Mouse (Mus musculus) heart, postnatal 36 days (tissue): Measurements from ENCODE around the gene Terb1. TPM values are rescaled to one million over a fixed set of nuclear protein-coding genes. Genes with fewer than 3 reads are reported as not detected.
A peak's percentile ranks its signal among the peaks of the same experiment; 100 is the strongest.

Source experiments
- DNase-seq, 2 experiments: peaks; one replicate each; pipeline ENCODE4 v3.0.0; 2021 to 2022
- intact Hi-C: fragments of 180-260 bp; cut with DNase I; formaldehyde crosslinking; loops from one replicate; pipeline ENCODE4 v1.15.1; 2025
- total RNA-seq, 2 experiments: library from RNA; stranded (reverse); gene quantifications; 2 replicates each; pipeline ENCODE4 v1.2.3; 2021

Gene Terb1
- total RNA-seq, 2 experiments from 2014 or later: not detected

DNA sequence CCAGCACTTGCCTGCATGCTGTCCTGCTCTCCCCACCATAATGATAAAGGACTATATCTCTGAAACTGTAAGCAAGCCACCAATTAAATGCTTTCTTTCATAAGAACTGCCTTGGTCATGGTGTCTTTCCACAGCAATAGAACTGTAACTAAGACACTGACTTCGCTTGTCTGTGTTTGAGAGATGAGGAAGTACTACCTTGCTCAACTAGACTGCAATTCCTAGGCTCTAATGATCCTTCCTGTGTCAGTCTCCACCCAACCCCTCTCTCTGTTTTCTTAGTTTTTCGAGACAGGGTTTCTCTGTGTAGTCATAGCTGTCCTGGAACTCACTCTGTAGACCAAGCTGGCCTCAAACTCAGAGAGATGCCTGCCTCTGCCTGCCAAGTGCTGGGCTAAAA, 42.2 kb downstream of the Terb1 start:
- no peak for DNase-seq
- intact Hi-C loops: no loop called here

DNA sequence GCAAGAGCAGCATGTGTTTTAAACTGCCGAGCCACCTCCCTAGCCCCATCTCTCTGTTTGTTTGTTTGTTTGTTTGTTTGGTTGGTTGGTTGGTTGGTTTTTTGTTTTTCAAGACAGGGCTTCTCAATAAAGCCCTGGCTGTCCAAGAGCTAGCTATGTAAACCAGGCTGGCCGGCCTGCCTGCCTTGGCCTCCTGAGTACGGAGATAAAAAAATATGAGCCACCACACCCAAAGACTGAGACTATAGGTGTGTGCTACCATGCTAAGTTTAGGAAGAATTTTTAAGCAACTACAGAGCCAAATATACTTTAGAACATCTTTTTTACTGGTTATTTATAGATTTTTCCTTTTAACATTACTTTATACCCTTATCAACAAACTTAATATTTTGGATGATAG, 57.5 kb downstream of the Terb1 start:
- DNase-seq: no peak
- intact Hi-C loops: no loop called here

GRCm38 (mm10) chr8:104448796-104449195, 60.9 kb downstream of the Terb1 start:
- no peak for DNase-seq
- intact Hi-C loops: no loop called here

GRCm38 (mm10) chr8:104446016-104446415, 63.7 kb downstream of the Terb1 start:
- intact Hi-C loops: no loop called here
- DNase-seq: no peak

DNA sequence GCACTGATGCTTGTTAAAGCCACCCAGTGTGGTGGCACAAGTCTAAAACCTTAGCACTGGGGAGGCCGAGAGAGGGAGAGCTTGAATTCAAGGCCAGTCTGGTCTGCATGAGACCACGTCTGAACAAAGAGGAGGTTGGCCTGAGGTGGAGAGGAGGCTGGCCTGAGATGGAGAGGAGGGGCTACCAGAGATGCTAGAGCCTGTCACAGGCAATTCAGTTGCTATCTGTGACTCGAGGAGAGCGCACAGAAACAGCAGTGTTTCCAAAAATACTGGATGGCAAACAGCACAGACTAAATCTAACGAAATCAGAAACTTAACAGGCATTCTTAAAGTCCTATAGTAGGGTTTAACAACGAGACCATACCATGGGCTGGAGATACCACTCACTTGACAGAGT, 64.5 kb downstream of the Terb1 start:
- intact Hi-C loops: no loop called here
- DNase-seq: no peak

DNA sequence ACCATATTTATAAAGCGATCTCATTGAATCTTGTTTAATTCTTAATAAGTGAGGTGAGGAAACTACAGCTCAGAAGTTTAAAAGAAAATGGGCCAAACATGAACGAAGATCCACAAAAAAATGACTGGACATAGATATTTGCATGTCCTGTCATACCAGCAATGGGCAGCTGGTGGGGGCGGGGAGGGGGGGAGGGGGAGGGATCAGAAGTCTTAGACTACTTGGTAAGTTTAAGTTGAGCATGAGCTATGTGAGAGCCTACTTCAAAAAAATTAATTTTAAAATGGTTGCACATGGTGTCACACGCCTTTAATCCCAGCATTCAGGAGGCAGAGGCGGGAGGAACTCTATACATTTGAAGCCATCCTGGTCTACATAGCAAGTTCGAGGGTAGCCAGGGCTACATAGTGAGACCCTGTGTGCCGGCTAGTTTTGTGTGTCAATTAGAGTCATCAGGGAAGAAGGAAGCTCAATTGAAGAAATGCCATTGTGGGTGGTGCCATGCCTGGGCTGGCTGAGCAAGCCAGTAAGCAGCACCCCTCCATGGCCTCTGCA, 66.5 kb downstream of the Terb1 start:
- no peak for DNase-seq
- intact Hi-C loops: loop anchor here (2.0 to 5.0 kb wide), 4 partner anchors 36 to 191 kb away; partner anchors contain the start of genes Car7, Cklf and Nae1

DNA sequence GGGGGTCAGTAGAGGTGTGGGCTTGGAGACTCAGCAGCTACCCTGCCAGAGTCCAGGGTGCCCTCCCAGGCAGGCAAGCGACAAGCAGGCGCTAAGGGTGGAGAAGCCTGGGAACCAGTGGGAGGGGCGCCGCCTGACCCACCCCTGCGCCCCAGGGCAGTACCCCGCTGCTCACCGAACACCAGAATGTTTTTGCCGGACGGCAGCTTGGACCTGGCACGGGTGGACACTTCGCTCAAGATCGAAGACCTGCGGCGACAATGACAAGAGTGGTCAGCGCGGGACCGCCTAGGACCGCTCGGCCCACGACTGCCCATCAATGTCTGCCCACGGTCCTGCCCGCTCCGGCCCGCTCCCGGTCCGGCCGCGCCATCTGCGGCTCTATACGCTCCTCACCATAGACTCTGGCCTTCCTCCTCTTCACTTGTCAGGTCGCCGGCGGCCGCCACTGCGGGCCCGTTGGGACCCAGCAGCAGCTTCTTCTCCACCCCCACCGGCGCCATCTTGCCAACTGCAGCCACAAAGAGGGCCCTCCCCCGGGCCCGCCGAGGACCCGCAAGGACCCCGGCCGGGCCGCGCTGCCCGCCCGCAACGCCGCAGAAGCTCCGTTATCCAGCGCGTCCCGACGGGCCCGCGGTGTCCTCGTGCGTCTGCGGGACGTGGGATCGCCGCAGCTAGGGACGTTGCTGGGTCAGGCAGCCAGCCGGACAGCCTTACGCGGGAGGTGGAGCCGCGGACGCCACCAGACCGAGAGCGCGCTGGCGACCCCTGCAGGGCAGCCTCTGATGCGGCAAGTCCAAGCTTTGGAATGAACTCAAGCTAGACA, 67.2 kb downstream of the Terb1 start, which contains the start of gene Dync1li2:
Gene Dync1li2 (minus strand): TSS at position 749 of the 826 bp plus-strand sequence.
- intact Hi-C loops: loop anchor here (1.0 to 5.0 kb wide), 5 partner anchors 35 to 190 kb away; partner anchors contain the start of genes Car7, Cklf and Nae1
- DNase-seq: peak; percentile 96 to 97

- intact Hi-C loops: loop anchor here (1.0 to 5.0 kb wide), 5 partner anchors 34 to 189 kb away; partner anchors contain the start of genes Car7, Cklf and Nae1
- no peak for DNase-seq
Observed at GRCm38 (mm10) chr8:104441613-104442012, 68.1 kb downstream of the Terb1 start.

DNA sequence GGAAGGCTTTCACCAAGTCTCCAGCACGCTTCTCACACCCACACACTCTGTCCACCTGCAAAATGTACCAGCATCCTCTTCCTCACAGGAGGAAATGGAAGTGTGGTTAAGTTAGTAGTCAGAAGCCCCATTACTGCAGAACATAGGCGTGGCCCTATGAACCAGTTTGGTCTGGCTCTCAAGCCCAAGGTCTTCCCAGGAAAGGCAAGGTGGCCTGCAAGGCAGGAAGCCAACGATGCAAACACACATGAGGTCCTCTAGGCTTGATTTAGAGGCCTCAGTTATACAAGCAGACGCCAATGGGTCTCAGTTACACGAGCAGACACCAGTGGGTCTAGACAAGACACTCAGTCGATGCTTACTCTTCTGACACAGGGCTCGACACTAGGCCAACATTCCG, 70.2 kb downstream of the Terb1 start:
- intact Hi-C loops: no loop called here
- no peak for DNase-seq

DNA sequence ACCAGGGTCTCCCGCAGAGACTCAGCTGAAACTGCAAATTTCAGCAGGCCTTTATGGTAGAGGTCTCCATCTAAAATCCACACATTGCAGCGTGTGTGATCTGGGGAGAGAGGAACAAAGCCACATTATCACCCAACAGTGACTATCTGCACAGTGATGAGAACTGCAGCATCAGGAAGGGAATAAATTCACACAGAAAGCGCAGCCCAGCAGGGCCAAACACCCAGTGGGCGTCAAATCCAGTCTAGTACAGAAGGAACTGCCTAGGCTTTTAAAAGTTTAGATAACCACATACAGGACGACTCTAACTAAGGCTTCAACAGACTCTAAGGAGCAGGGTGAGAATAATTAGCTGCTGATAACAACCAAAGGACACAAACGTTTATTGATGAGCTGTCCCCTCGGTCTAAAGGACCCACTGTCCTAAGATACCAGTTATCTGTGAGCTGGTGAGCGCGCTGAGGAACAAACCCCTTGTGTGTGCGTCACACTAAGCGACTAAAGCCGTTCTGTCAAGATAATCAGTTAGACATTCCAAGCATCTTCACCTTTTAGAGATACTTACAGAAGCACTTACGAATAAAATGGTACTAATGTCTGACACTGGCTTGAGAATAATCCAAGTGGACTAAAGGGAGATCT, 72.1 kb downstream of the Terb1 start:
- intact Hi-C loops: no loop called here
- DNase-seq: no peak

DNA sequence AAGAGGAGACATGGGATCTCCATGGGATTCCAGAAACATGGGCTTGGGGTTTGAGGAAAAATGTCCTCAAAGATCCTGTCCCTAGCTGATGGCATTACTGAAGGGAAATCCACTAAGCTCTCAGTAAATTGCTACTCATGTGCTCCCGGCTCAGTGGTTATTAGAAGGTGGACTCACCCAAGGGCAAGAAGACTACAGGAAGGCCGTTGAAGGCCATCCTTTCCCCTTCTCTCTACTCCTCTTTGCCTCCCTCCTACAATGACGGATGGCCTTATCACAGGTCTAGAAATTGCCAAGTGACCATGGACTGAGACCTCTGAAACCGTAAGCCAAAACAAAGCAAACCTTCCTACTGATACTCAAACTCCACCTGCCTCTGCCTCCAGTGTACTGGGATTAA, 73.1 kb downstream of the Terb1 start:
- DNase-seq: no peak

GRCm38 (mm10) chr8:104436038-104436437, 73.7 kb downstream of the Terb1 start:
- intact Hi-C loops: no loop called here
- peak; percentile 98 to 99 for DNase-seq

More for the DNA sequence above, 73.1 kb downstream of the Terb1 start:
- intact Hi-C loops: no loop called here

GRCm38 (mm10) chr8:104434826-104435354, 74.8 kb downstream of the Terb1 start:
- intact Hi-C loops: loop anchor here (2.0 kb wide), 2 partner anchors 38 to 90 kb away; no protein-coding TSS in a partner anchor
- no peak for DNase-seq

DNA sequence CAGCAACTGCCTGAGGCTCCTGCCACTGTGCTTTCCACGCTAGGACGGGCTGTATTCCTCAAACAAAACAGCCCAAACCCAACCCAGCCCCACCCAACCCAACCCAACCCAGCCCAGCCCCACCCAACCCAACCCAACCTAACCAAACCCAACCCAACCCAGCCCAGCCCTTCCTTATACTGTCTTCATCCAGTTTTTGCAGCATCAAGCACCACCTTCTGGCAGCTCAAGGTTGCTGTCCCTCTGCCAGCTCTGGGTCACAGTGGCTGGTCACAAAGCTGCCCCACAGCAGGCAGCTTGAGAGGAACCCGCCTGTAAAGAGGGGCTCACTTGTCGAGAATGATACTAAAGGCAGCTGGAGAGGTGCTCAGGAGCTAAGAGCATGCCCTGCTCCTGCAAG, 75.4 kb downstream of the Terb1 start:
- intact Hi-C loops: loop anchor here (2.0 kb wide), 2 partner anchors 37 to 89 kb away; no protein-coding TSS in a partner anchor

DNA sequence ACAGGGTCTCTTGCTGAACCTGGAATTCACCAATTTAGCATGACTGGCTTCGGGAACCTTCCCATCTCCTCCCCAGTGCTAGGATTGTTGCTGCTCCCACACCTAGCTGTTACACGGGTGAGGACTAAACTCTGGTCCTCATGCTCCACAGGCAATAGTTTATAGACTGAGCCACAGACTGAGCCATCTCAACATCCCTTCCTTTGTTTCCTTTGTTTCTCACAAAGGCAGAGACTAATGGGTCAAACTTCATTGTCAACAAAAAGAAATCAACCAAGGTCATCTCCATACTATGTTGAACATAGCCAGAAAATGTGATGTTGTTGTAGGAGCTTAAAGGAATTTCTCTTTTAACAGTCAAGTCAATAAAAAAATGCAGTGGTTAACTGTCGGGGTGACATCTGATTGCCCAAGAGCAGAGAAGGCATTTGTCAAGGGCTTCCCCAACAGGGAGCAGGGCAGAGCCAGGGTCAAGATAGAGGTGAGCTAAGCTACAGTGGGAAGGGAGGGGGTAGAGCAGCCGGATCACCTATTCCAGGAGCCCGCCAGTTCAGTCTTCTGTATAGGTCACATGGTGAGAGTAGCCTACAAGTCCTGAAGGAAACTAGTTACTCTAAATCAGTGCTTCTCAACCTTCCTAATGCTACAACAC, 76.4 kb downstream of the Terb1 start:
- DNase-seq: no peak
- intact Hi-C loops: no loop called here

More for the DNA sequence above, 75.4 kb downstream of the Terb1 start:
- DNase-seq: peak in 1 of 2 experiments; percentile 29

GRCm38 (mm10) chr8:104432656-104433055, 77.1 kb downstream of the Terb1 start:
- no peak for DNase-seq
- intact Hi-C loops: no loop called here

GRCm38 (mm10) chr8:104430230-104430629, 79.5 kb downstream of the Terb1 start:
- no peak for DNase-seq
- intact Hi-C loops: no loop called here

DNA sequence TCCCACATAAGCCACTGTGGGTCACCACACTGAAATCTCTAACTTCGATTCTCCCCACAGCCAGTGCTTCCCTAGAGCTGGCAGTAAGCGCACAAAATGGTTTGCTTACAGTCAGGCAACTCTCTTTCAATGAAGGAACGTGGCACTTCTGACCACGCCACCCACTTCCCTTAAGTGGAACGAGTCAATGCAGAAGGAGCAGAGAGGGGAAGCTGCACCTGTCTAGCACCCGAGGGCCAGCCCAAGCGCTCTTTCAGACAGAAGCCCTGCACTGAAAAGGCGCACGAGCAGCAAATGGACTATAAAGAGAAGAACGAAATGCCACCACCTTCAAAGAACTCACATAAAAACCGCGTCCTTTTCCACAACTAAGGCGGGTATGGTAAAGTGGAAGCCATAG, 82.0 kb downstream of the Terb1 start:
- DNase-seq: no peak
- intact Hi-C loops: no loop called here

DNA sequence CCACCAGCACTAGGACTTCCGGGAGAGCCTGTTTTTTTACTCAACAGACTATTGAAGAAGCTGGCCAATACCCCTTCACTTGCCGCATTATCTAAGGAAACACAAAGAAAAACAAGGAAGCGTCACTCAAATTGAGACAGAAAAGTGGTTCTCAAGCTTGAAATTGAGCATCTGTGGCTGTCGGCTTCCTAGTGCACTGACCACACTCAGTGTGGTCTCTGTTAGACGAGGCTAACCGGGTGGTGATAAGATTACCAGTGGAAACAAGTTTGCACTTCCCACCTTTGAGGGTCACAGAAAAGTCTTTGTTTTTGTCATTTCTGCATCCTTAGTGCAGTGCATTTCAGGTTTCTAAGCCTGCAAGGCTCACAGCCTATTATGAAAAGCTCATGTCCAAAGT, 87.4 kb downstream of the Terb1 start:
- no peak for DNase-seq
- intact Hi-C loops: no loop called here

GRCm38 (mm10) chr8:104416022-104416421, 93.7 kb downstream of the Terb1 start:
- intact Hi-C loops: no loop called here
- DNase-seq: no peak
